Mouse (Mus musculus): Measurements from ENCODE around the gene Ppfia1. TPM values are rescaled to one million over a fixed set of nuclear protein-coding genes. Genes with fewer than 3 reads are reported as not detected.
A peak's percentile ranks its signal among the peaks of the same experiment; 100 is the strongest.

The Ppfia1 gene
- total and polyA plus RNA-seq, 3 experiments: 29.3 to 46.6 (median 41.3) TPM

GRCm38 (mm10) chr7:144527723-144528221 is 25.8 kb downstream of the Ppfia1 start:
- Histone ChIP-seq H3K27me3 (replicated peaks) (no peaks in the 10 kb centered on the region), H3K4me1 (ENCODE audit: control insufficient read depth in 1 of 2, insufficient read depth in 2 of 2) (peaks cover 40 to 73% of the 10 kb centered on the region in 2 experiments), H3K4me2 (ENCODE audit: insufficient read depth, low read depth, poor library complexity, severe bottlenecking) (no peak overlapping the region), H3K9ac (ENCODE audit: insufficient read depth, low read depth) (no peak overlapping the region), H3K27ac (ENCODE audit: insufficient read depth, low read depth) (no peak overlapping the region), H3K9me3 (replicated peaks; ENCODE audit: low read length) (no peaks in the 10 kb centered on the region), H3K4me3 (replicated peaks in 1 of 3; ENCODE audit: low read depth in 2 of 3, low read length in 2 of 3, poor library complexity in 1 of 3) (no peak overlapping the region), H3K79me2 (replicated peaks; ENCODE audit: control insufficient read depth, extremely low read depth, insufficient read depth, poor library complexity, severe bottlenecking) (peaks cover 14% of the 10 kb centered on the region), H3K36me3 (replicated peaks in 1 of 2; ENCODE audit: control insufficient read depth in 1 of 2, insufficient read depth in 1 of 2, low read length in 1 of 2) (peaks cover 2 to 15% of the 10 kb centered on the region in 2 experiments)
- DNase-seq (ENCODE audit: extremely low read depth): no peak
- TF ChIP-seq CTCF (conservative IDR thresholded peaks at IDR 0.05 in 1 of 2, IDR thresholded peaks at IDR 0.05 in 1 of 2; ENCODE audit: low read depth in 2 of 2, low read length in 2 of 2) (peak in 1 of 2 experiments; percentile 9; a peak in 1 of 4 replicates), NRF1 (IDR thresholded peaks at IDR 0.05; ENCODE audit: low read depth, low read length) (no peak)
- dilution Hi-C loops (cut with MboI; ENCODE audit: extremely low pct_ligation_motif_present, extremely low pct_unique_long_range_greater_than_20kb, low sequenced_read_pairs): no loop called here
- in situ Hi-C loops (cut with MboI; ENCODE audit: low pct_ligation_motif_present, low pct_unique_long_range_greater_than_20kb, low sequenced_read_pairs): no loop called here

GRCm38 (mm10) chr7:144526649-144527048 is 26.9 kb downstream of the Ppfia1 start:
- Histone ChIP-seq H3K9ac (ENCODE audit: insufficient read depth, low read depth) (no peak overlapping the region), H3K4me1 (ENCODE audit: control insufficient read depth in 1 of 2, insufficient read depth in 2 of 2) (peaks cover 32 to 62% of the 10 kb centered on the region in 2 experiments), H3K4me2 (ENCODE audit: insufficient read depth, low read depth, poor library complexity, severe bottlenecking) (no peak overlapping the region), H3K79me2 (replicated peaks; ENCODE audit: control insufficient read depth, extremely low read depth, insufficient read depth, poor library complexity, severe bottlenecking) (peaks cover 14% of the 10 kb centered on the region), H3K27ac (ENCODE audit: insufficient read depth, low read depth) (no peak overlapping the region), H3K9me3 (replicated peaks; ENCODE audit: low read length) (no peaks in the 10 kb centered on the region), H3K27me3 (replicated peaks) (no peaks in the 10 kb centered on the region), H3K4me3 (replicated peaks in 1 of 3; ENCODE audit: low read depth in 2 of 3, low read length in 2 of 3, poor library complexity in 1 of 3) (no peak overlapping the region), H3K36me3 (replicated peaks in 1 of 2; ENCODE audit: control insufficient read depth in 1 of 2, insufficient read depth in 1 of 2, low read length in 1 of 2) (peaks cover 2 to 20% of the 10 kb centered on the region in 2 experiments)
- peak; percentile 47 for DNase-seq (ENCODE audit: extremely low read depth)
- in situ Hi-C loops (cut with MboI; ENCODE audit: low pct_ligation_motif_present, low pct_unique_long_range_greater_than_20kb, low sequenced_read_pairs) (no loop called here), dilution Hi-C loops (cut with MboI; ENCODE audit: extremely low pct_ligation_motif_present, extremely low pct_unique_long_range_greater_than_20kb, low sequenced_read_pairs) (no loop called here)
- peak; percentile 83 for TF ChIP-seq EP300 (IDR thresholded peaks at IDR 0.05; ENCODE audit: low read length)
- TF ChIP-seq GABPA (IDR thresholded peaks at IDR 0.05; ENCODE audit: insufficient replicate concordance, low read depth, low read length): no peak
- no peak for TF ChIP-seq MAX (IDR thresholded peaks at IDR 0.05; ENCODE audit: low read length)
- 0 out of 2 replicates have a peak, but pooled peaks have one; percentile 25 for TF ChIP-seq MEF2A (IDR thresholded peaks at IDR 0.05; ENCODE audit: borderline replicate concordance, low read depth, low read length)
- TF ChIP-seq MAFK (IDR thresholded peaks at IDR 0.05; ENCODE audit: insufficient replicate concordance, low read length): peak; percentile 94
- TF ChIP-seq NRF1 (IDR thresholded peaks at IDR 0.05; ENCODE audit: low read depth, low read length): 0 out of 2 replicates have a peak, but pooled peaks have one; percentile 23
- no peak for TF ChIP-seq JUN (IDR thresholded peaks at IDR 0.05; ENCODE audit: insufficient read depth, low read depth, low read length)
- TF ChIP-seq SIN3A (IDR thresholded peaks at IDR 0.05; ENCODE audit: low read length): peak; percentile 34; the same call in 1 of the 2 replicates
- peak; percentile 54; the same call in 1 of the 2 replicates for TF ChIP-seq IRF4 (IDR thresholded peaks at IDR 0.05; ENCODE audit: low read depth, low read length)
- TF ChIP-seq MXI1 (IDR thresholded peaks at IDR 0.05; ENCODE audit: low read depth, low read length): peak; percentile 38; the same call in 1 of the 2 replicates
- TF ChIP-seq RCOR1 (conservative IDR thresholded peaks at IDR 0.05; ENCODE audit: low read depth, low read length): 0 out of 2 replicates have a peak, but pooled peaks have one; percentile 34
- peak; percentile 70 for TF ChIP-seq TCF12 (IDR thresholded peaks at IDR 0.05; ENCODE audit: low read depth, low read length)
- no peak for TF ChIP-seq CHD2 (IDR thresholded peaks at IDR 0.05; ENCODE audit: low read length)
- TF ChIP-seq MAZ (IDR thresholded peaks at IDR 0.05; ENCODE audit: low read depth, low read length): no peak
- TF ChIP-seq UBTF (IDR thresholded peaks at IDR 0.05; ENCODE audit: low read depth, low read length): no peak
- TF ChIP-seq ETS1 (conservative IDR thresholded peaks at IDR 0.05; ENCODE audit: low read depth, low read length): peak; percentile 73
- TF ChIP-seq BHLHE40 (IDR thresholded peaks at IDR 0.05; ENCODE audit: low read depth, low read length): peak; percentile 57; the same call in 1 of the 2 replicates
